Mouse (Mus musculus): Measurements from ENCODE around the gene Tanc2.

GRCm38 (mm10) chr11:105951601-105952044, 361.8 kb downstream of the Tanc2 start:
- TF ChIP-seq ETS1 (IDR thresholded peaks at IDR 0.05; ENCODE audit: low read depth, low read length) (no peak), CTCF (IDR thresholded peaks at IDR 0.05 in 2 of 3, conservative IDR thresholded peaks at IDR 0.05 in 1 of 3; ENCODE audit: control insufficient read depth in 1 of 3, insufficient read depth in 1 of 3, low read depth in 2 of 3, low read length in 3 of 3, poor library complexity in 1 of 3, severe bottlenecking in 1 of 3) (no peak), POLR2A (IDR thresholded peaks at IDR 0.05; ENCODE audit: control insufficient read depth in 1 of 2, insufficient read depth in 1 of 2, low read depth in 1 of 2, low read length in 2 of 2, poor library complexity in 1 of 2) (no peak), ELF1 (IDR thresholded peaks at IDR 0.05; ENCODE audit: low read depth, low read length) (no peak), E2F4 (IDR thresholded peaks at IDR 0.05; ENCODE audit: borderline replicate concordance, low read depth, low read length) (no peak), RCOR1 (IDR thresholded peaks at IDR 0.05; ENCODE audit: low read depth, low read length) (no peak), MAFK (IDR thresholded peaks at IDR 0.05; ENCODE audit: borderline replicate concordance, low read depth, low read length) (no peak), UBTF (IDR thresholded peaks at IDR 0.05; ENCODE audit: borderline replicate concordance, insufficient read depth, low read depth, low read length) (no peak), TBP (IDR thresholded peaks at IDR 0.05; ENCODE audit: low read depth, low read length) (no peak), ZC3H11A (IDR thresholded peaks at IDR 0.05; ENCODE audit: low read depth, low read length) (no peak), HCFC1 (IDR thresholded peaks at IDR 0.05; ENCODE audit: low read depth, low read length) (no peak)

Data from MEL (cell line).